Mouse (Mus musculus): ENCODE data around the gene Lamc1. TPM values are rescaled to one million over a fixed set of nuclear protein-coding genes. Genes with fewer than 3 reads are reported as not detected.
A peak's percentile ranks its signal among the peaks of the same experiment; 100 is the strongest.

The Lamc1 gene
- polyA plus RNA-seq, 1 experiment from 2014 or later = 26.5 TPM

- H3K36me3 ChIP-seq (ENCODE audit: control insufficient read depth, insufficient read depth, low read length) = no peaks in the 10 kb centered on the region
- WGBS = 84% methylated on average over 3 of the region's 3 CpGs
- H3K9me3 ChIP-seq (ENCODE audit: control insufficient read depth, low read length) = no peaks in the 10 kb centered on the region
- ATAC-seq (ENCODE audit: low FRiP score) (no peak), DNase-seq (ENCODE audit: low spot score, missing footprints) (no peak)
- no peak overlapping the region for H3K27ac ChIP-seq (ENCODE audit: low read depth, low read length)
- H3K9ac ChIP-seq (ENCODE audit: low read length) = no peak overlapping the region
- H3K4me2 ChIP-seq = no peak overlapping the region
- H3K27me3 ChIP-seq (ENCODE audit: control insufficient read depth, insufficient read depth, low read length) = peaks cover 27% of the 10 kb centered on the region
- no peak overlapping the region for H3K4me3 ChIP-seq (ENCODE audit: low read depth, low read length)
- H3K4me1 ChIP-seq (ENCODE audit: control insufficient read depth, insufficient read depth, low read length) = peaks cover 7% of the 10 kb centered on the region; the same call in 1 of the 2 replicates
Measured at GRCm38 (mm10) chr1:153188081-153188480, 144.5 kb downstream of the Lamc1 start.

GRCm38 (mm10) chr1:153185828-153186803 lies 146.5 kb downstream of the Lamc1 start, which contains the start of gene Lamc2:
TSS of gene Lamc2 (minus strand) at chr1:153186447.
- Histone ChIP-seq H3K27me3 (ENCODE audit: control insufficient read depth, insufficient read depth, low read length) (peaks cover 27% of the 10 kb centered on the region), H3K4me1 (ENCODE audit: control insufficient read depth, insufficient read depth, low read length) (peaks cover 7% of the 10 kb centered on the region; the same call in 1 of the 2 replicates), H3K9me3 (ENCODE audit: control insufficient read depth, low read length) (no peaks in the 10 kb centered on the region), H3K36me3 (ENCODE audit: control insufficient read depth, insufficient read depth, low read length) (no peaks in the 10 kb centered on the region), H3K4me3 (ENCODE audit: low read depth, low read length) (peak within 1 kb of the TSS; percentile 41), H3K9ac (ENCODE audit: low read length) (peak within 1 kb of the TSS; percentile 44), H3K4me2 (peak within 1 kb of the TSS; percentile 78), H3K27ac (ENCODE audit: low read depth, low read length) (no peak within 1 kb of the TSS)
- 0 out of 2 replicates have a peak, but pooled peaks have one; percentile 40 for ATAC-seq (ENCODE audit: low FRiP score)
- DNase-seq (ENCODE audit: low spot score, missing footprints) = peak; percentile 94
- 4% methylated on average over 46 of the region's 46 CpGs for WGBS

- H3K4me2 ChIP-seq = no peak overlapping the region
- ATAC-seq (ENCODE audit: low FRiP score) (no peak), DNase-seq (ENCODE audit: low spot score, missing footprints) (peak; percentile 66)
- no peaks in the 10 kb centered on the region for H3K9me3 ChIP-seq (ENCODE audit: control insufficient read depth, low read length)
- H3K27me3 ChIP-seq (ENCODE audit: control insufficient read depth, insufficient read depth, low read length) = peaks cover 9% of the 10 kb centered on the region
- no peak overlapping the region for H3K9ac ChIP-seq (ENCODE audit: low read length)
- peaks cover 2% of the 10 kb centered on the region; the same call in 1 of the 2 replicates for H3K4me1 ChIP-seq (ENCODE audit: control insufficient read depth, insufficient read depth, low read length)
- no peak overlapping the region for H3K4me3 ChIP-seq (ENCODE audit: low read depth, low read length)
- H3K36me3 ChIP-seq (ENCODE audit: control insufficient read depth, insufficient read depth, low read length) = no peaks in the 10 kb centered on the region
- 74% methylated on average over 9 of the region's 9 CpGs for WGBS
- no peak overlapping the region for H3K27ac ChIP-seq (ENCODE audit: low read depth, low read length)
Measured at GRCm38 (mm10) chr1:153180586-153181289, 151.8 kb downstream of the Lamc1 start.

- Histone ChIP-seq H3K4me3 (ENCODE audit: low read depth, low read length) (no peak overlapping the region), H3K4me1 (ENCODE audit: control insufficient read depth, insufficient read depth, low read length) (no peaks in the 10 kb centered on the region), H3K4me2 (no peak overlapping the region), H3K27ac (ENCODE audit: low read depth, low read length) (no peak overlapping the region), H3K9me3 (ENCODE audit: control insufficient read depth, low read length) (no peaks in the 10 kb centered on the region), H3K9ac (ENCODE audit: low read length) (no peak overlapping the region), H3K36me3 (ENCODE audit: control insufficient read depth, insufficient read depth, low read length) (no peaks in the 10 kb centered on the region), H3K27me3 (ENCODE audit: control insufficient read depth, insufficient read depth, low read length) (peaks cover 3% of the 10 kb centered on the region; the same call in 1 of the 2 replicates)
- no peak for ATAC-seq (ENCODE audit: low FRiP score)
- WGBS = 79% methylated on average over 4 of the region's 4 CpGs
- DNase-seq (ENCODE audit: low spot score, missing footprints) = peak; percentile 4
Measured at GRCm38 (mm10) chr1:153180160-153180559, 152.4 kb downstream of the Lamc1 start.

- Histone ChIP-seq H3K4me1 (ENCODE audit: control insufficient read depth, insufficient read depth, low read length) (0 out of 2 replicates have a peak, but pooled peaks cover 2% of the 10 kb centered on the region), H3K27me3 (ENCODE audit: control insufficient read depth, insufficient read depth, low read length) (no peaks in the 10 kb centered on the region), H3K9ac (ENCODE audit: low read length) (no peak overlapping the region), H3K27ac (ENCODE audit: low read depth, low read length) (no peak overlapping the region), H3K36me3 (ENCODE audit: control insufficient read depth, insufficient read depth, low read length) (no peaks in the 10 kb centered on the region), H3K4me3 (ENCODE audit: low read depth, low read length) (no peak overlapping the region), H3K9me3 (ENCODE audit: control insufficient read depth, low read length) (no peaks in the 10 kb centered on the region), H3K4me2 (no peak overlapping the region)
- WGBS = 77% methylated on average over 12 of the region's 12 CpGs
- no peak for ATAC-seq (ENCODE audit: low FRiP score)
- no peak for DNase-seq (ENCODE audit: low spot score, missing footprints)
Measured at GRCm38 (mm10) chr1:153174801-153175200, 157.8 kb downstream of the Lamc1 start.

GRCm38 (mm10) chr1:153173276-153173675 lies 159.3 kb downstream of the Lamc1 start:
- H3K4me2 ChIP-seq = no peak overlapping the region
- no peak overlapping the region for H3K9ac ChIP-seq (ENCODE audit: low read length)
- no peak overlapping the region for H3K27ac ChIP-seq (ENCODE audit: low read depth, low read length)
- no peak for ATAC-seq (ENCODE audit: low FRiP score)
- no peaks in the 10 kb centered on the region for H3K36me3 ChIP-seq (ENCODE audit: control insufficient read depth, insufficient read depth, low read length)
- H3K4me1 ChIP-seq (ENCODE audit: control insufficient read depth, insufficient read depth, low read length) = 0 out of 2 replicates have a peak, but pooled peaks cover 2% of the 10 kb centered on the region
- DNase-seq (ENCODE audit: low spot score, missing footprints) = no peak
- no peaks in the 10 kb centered on the region for H3K9me3 ChIP-seq (ENCODE audit: control insufficient read depth, low read length)
- WGBS = 79% methylated on average over 3 of the region's 3 CpGs
- H3K27me3 ChIP-seq (ENCODE audit: control insufficient read depth, insufficient read depth, low read length) = no peaks in the 10 kb centered on the region
- H3K4me3 ChIP-seq (ENCODE audit: low read depth, low read length) = no peak overlapping the region

GRCm38 (mm10) chr1:153172291-153172731 lies 160.3 kb downstream of the Lamc1 start:
- ATAC-seq (ENCODE audit: low FRiP score) = no peak
- H3K27ac ChIP-seq (ENCODE audit: low read depth, low read length) = no peak overlapping the region
- WGBS = 36% methylated on average over 9 of the region's 9 CpGs
- DNase-seq (ENCODE audit: low spot score, missing footprints) = no peak
- no peak overlapping the region for H3K4me2 ChIP-seq
- 0 out of 2 replicates have a peak, but pooled peaks cover 2% of the 10 kb centered on the region for H3K4me1 ChIP-seq (ENCODE audit: control insufficient read depth, insufficient read depth, low read length)
- H3K9ac ChIP-seq (ENCODE audit: low read length) = no peak overlapping the region
- no peak overlapping the region for H3K4me3 ChIP-seq (ENCODE audit: low read depth, low read length)
- no peaks in the 10 kb centered on the region for H3K27me3 ChIP-seq (ENCODE audit: control insufficient read depth, insufficient read depth, low read length)
- H3K9me3 ChIP-seq (ENCODE audit: control insufficient read depth, low read length) = no peaks in the 10 kb centered on the region
- no peaks in the 10 kb centered on the region for H3K36me3 ChIP-seq (ENCODE audit: control insufficient read depth, insufficient read depth, low read length)

GRCm38 (mm10) chr1:153171011-153171410 lies 161.6 kb downstream of the Lamc1 start:
- Histone ChIP-seq H3K4me3 (ENCODE audit: low read depth, low read length) (no peak overlapping the region), H3K27ac (ENCODE audit: low read depth, low read length) (no peak overlapping the region), H3K9ac (ENCODE audit: low read length) (no peak overlapping the region), H3K9me3 (ENCODE audit: control insufficient read depth, low read length) (no peaks in the 10 kb centered on the region), H3K27me3 (ENCODE audit: control insufficient read depth, insufficient read depth, low read length) (no peaks in the 10 kb centered on the region), H3K4me1 (ENCODE audit: control insufficient read depth, insufficient read depth, low read length) (0 out of 2 replicates have a peak, but pooled peaks cover 2% of the 10 kb centered on the region), H3K36me3 (ENCODE audit: control insufficient read depth, insufficient read depth, low read length) (no peaks in the 10 kb centered on the region), H3K4me2 (no peak overlapping the region)
- no peak for DNase-seq (ENCODE audit: low spot score, missing footprints)
- WGBS = 87% methylated on average over 10 of the region's 10 CpGs
- no peak for ATAC-seq (ENCODE audit: low FRiP score)
